Mouse (Mus musculus) embryonic fibroblast, embryonic 13.5 days (primary cell): ENCODE data around the gene Ammecr1. TPM values are rescaled to one million over a fixed set of nuclear protein-coding genes. Genes with fewer than 3 reads are reported as not detected.

Source experiments
- H3K27ac ChIP-seq: 2 replicates; pipeline ENCODE4 v1.5.1; 2012; ENCODE audit warnings: low read length, control low read depth, inconsistent platforms; ENCODE audit not compliant: insufficient read depth
- H3K4me1 ChIP-seq: 2 replicates; pipeline ENCODE4 v1.6.1; 2011; ENCODE audit warnings: low read length; ENCODE audit not compliant: control insufficient read depth, insufficient read depth
- H3K4me3 ChIP-seq: 2 replicates; pipeline ENCODE4 v1.5.1; 2011; ENCODE audit warnings: mild to moderate bottlenecking, control low read depth, low read length; ENCODE audit not compliant: insufficient read depth
- CTCF ChIP-seq: IDR thresholded peaks from 2 replicates; pipeline ENCODE4 v1.5.1; 2011; ENCODE audit warnings: mild to moderate bottlenecking, control low read depth, low read length, moderate library complexity, borderline replicate concordance; ENCODE audit not compliant: insufficient read depth
- POLR2A ChIP-seq: IDR thresholded peaks from 2 replicates; pipeline ENCODE4 v1.6.1; 2011; ENCODE audit warnings: low read depth, mild to moderate bottlenecking, control low read depth, low read length, moderate library complexity
- polyA plus RNA-seq: library from polyadenylated mRNA; stranded (reverse); fragments of >200 nt; gene quantifications from 2 replicates; pipeline ENCODE4 v1.2.4, GENCODE M21; 2011; ENCODE audit warnings: low read depth; ENCODE audit not compliant: missing spikeins, insufficient read length

Gene Ammecr1
- polyA plus RNA-seq, 1 experiment, result 40.4 TPM

GRCm38 (mm10) chrX:142834807-142835206 is 131.7 kb downstream of the Ammecr1 start:
- H3K4me1 ChIP-seq, result peaks cover 6% of the 10 kb centered on the region; the same call in 1 of the 2 replicates
- no peak overlapping the region for H3K4me3 ChIP-seq
- TF ChIP-seq CTCF, result no peak
- TF ChIP-seq POLR2A, result no peak

GRCm38 (mm10) chrX:142833164-142833796 is 133.2 kb downstream of the Ammecr1 start:
- no peak overlapping the region for H3K4me3 ChIP-seq
- no peaks in the 10 kb centered on the region; the same call in 1 of the 2 replicates for H3K4me1 ChIP-seq
- no peak for TF ChIP-seq CTCF
- no peak for TF ChIP-seq POLR2A
- H3K27ac ChIP-seq, result no peak overlapping the region

More at GRCm38 (mm10) chrX:142834807-142835206, 131.7 kb downstream of the Ammecr1 start:
- no peak overlapping the region for H3K27ac ChIP-seq

GRCm38 (mm10) chrX:142832221-142832620 is 134.3 kb downstream of the Ammecr1 start:
- no peaks in the 10 kb centered on the region; the same call in 1 of the 2 replicates for H3K4me1 ChIP-seq
- H3K27ac ChIP-seq, result no peak overlapping the region
- H3K4me3 ChIP-seq, result no peak overlapping the region
- TF ChIP-seq POLR2A (no peak), CTCF (no peak)

- Histone ChIP-seq H3K27ac (no peak overlapping the region), H3K4me1 (no peaks in the 10 kb centered on the region; the same call in 1 of the 2 replicates), H3K4me3 (no peak overlapping the region)
- no peak for TF ChIP-seq POLR2A
- no peak for TF ChIP-seq CTCF
Observed at GRCm38 (mm10) chrX:142830572-142830971, 136.0 kb downstream of the Ammecr1 start.

- Histone ChIP-seq H3K27ac (no peak overlapping the region), H3K4me1 (no peaks in the 10 kb centered on the region; the same call in 1 of the 2 replicates), H3K4me3 (no peak overlapping the region)
- TF ChIP-seq POLR2A (no peak), CTCF (no peak)
Observed at GRCm38 (mm10) chrX:142829866-142830470, 136.6 kb downstream of the Ammecr1 start.

- H3K27ac ChIP-seq, result no peak overlapping the region
- no peak overlapping the region for H3K4me3 ChIP-seq
- TF ChIP-seq CTCF, result no peak
- TF ChIP-seq POLR2A, result no peak
- H3K4me1 ChIP-seq, result no peaks in the 10 kb centered on the region; the same call in 1 of the 2 replicates
Observed at GRCm38 (mm10) chrX:142829267-142829666, 137.3 kb downstream of the Ammecr1 start.

GRCm38 (mm10) chrX:142828184-142828908 is 138.2 kb downstream of the Ammecr1 start:
- Histone ChIP-seq H3K4me3 (no peak overlapping the region), H3K27ac (no peak overlapping the region), H3K4me1 (no peaks in the 10 kb centered on the region; the same call in 1 of the 2 replicates)
- TF ChIP-seq CTCF, result no peak
- no peak for TF ChIP-seq POLR2A

GRCm38 (mm10) chrX:142827644-142828043 is 138.9 kb downstream of the Ammecr1 start:
- no peak overlapping the region for H3K4me3 ChIP-seq
- H3K27ac ChIP-seq, result no peak overlapping the region
- TF ChIP-seq POLR2A (no peak), CTCF (no peak)
- no peaks in the 10 kb centered on the region; the same call in 1 of the 2 replicates for H3K4me1 ChIP-seq

GRCm38 (mm10) chrX:142825309-142825708 is 141.2 kb downstream of the Ammecr1 start:
- Histone ChIP-seq H3K4me3 (no peak overlapping the region), H3K4me1 (no peaks in the 10 kb centered on the region), H3K27ac (no peak overlapping the region)
- TF ChIP-seq CTCF, result no peak
- TF ChIP-seq POLR2A, result no peak

- Histone ChIP-seq H3K4me3 (no peak overlapping the region), H3K4me1 (no peaks in the 10 kb centered on the region), H3K27ac (no peak overlapping the region)
- TF ChIP-seq CTCF (no peak), POLR2A (no peak)
Observed at GRCm38 (mm10) chrX:142821846-142822245, 144.7 kb downstream of the Ammecr1 start.
